Comparison of ENCODE assay signal across 19 mouse cellular contexts in the genomic region with DNA sequence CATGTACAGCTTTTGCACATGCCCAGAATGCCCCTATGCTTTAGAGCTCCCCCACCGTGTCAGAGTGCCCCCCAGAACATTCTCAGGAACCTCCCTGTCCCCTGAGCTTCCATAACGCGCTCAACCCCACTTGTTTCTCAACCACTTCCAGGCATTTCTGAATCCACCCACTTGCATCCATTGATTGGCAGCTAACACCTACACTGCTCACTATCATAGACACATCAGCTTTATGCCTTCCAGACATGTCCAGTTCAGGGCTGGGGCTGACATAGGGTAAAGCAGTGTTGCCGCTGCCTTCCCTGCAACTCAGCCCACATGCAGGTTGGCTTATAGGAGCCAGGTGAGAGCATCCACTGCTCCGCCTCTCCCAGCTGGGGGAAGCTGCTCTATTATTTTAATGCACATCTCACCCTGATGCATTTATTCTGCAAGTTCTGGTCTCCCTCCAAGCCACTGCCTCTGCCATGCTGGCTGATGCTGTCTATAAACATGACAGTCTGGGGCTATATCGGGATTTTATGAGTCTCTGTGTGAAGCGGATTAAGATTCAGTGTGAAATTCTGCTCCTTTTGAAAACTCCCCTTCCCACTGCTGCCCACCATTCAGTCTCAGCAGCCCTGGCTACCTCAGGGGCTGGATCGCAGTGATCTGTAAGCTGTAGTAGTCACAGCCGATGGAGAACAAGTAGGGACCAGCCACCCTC. TPM values are rescaled to one million over a fixed set of nuclear protein-coding genes. Genes with fewer than 3 reads are reported as not detected.
DNase-seq lines count a peak whose midpoint lies in the region; ATAC-seq lines count a peak whose summit lies in the region.
"Had no signal": no experiment of that assay in that cellular context is flagged by ENCODE, and none has a peak within 500 bp of the region (broad histone marks: within the 10 kb centered on the region; RNA-seq: fewer than 3 reads in every experiment).

No protein-coding gene starts in this region.

- H3K4me2 ChIP-seq in midbrain, embryonic 11.5 days: no peak overlapping the region
- no peak overlapping the region for H3K4me2 ChIP-seq in midbrain, embryonic 13.5 days (replicated peaks)
- H3K4me2 ChIP-seq in liver, embryonic 12.5 days: no peak overlapping the region
- H3K4me2 ChIP-seq: heart, embryonic 12.5 days; hindbrain, embryonic 15.5 days; limb, embryonic 12.5 days had no signal

- no peak for ATAC-seq in midbrain, embryonic 11.5 days (ENCODE audit: low FRiP score)
- ATAC-seq in midbrain, embryonic 13.5 days: no peak
- ATAC-seq in liver, embryonic 12.5 days: no peak

- peak; percentile 60 for DNase-seq in midbrain, embryonic 11.5 days (ENCODE audit: low spot score, missing footprints)
- DNase-seq in frontal cortex, postnatal 14 days (ENCODE audit: low spot score in 2 of 2): peak; percentile 47 to 53
- DNase-seq in left cerebral cortex, adult 8-10 months (ENCODE audit: low spot score in 2 of 2): peak; percentile 32 to 76
- peak; percentile 35 for DNase-seq in right cerebral cortex, postnatal 14 days
- DNase-seq in thymus, postnatal 25 days: no peak
- no peak for DNase-seq in lung, postnatal 10 days
- DNase-seq: cerebellum, postnatal 10 days; kidney, adult 11 months; spleen, adult 18-20 months had no signal

- H3K4me3 ChIP-seq in midbrain, embryonic 11.5 days (ENCODE audit: low read depth, low read length): no peak overlapping the region
- no peak overlapping the region for H3K4me3 ChIP-seq in midbrain, embryonic 13.5 days (replicated peaks)
- no peak overlapping the region for H3K4me3 ChIP-seq in liver, embryonic 12.5 days
- H3K4me3 ChIP-seq: heart, embryonic 12.5 days; hindbrain, embryonic 15.5 days; layer of hippocampus, adult 2 months; limb, embryonic 12.5 days had no signal

- no peak overlapping the region for H3K27ac ChIP-seq in midbrain, embryonic 11.5 days (ENCODE audit: low read depth, low read length)
- H3K27ac ChIP-seq in midbrain, embryonic 13.5 days: no peak overlapping the region
- H3K27ac ChIP-seq in liver, embryonic 12.5 days: no peak overlapping the region
- H3K27ac ChIP-seq: hindbrain, embryonic 15.5 days; kidney, postnatal 0 days; layer of hippocampus, adult 2 months; limb, embryonic 12.5 days; liver, embryonic 14.5 days had no signal

- H3K27me3 ChIP-seq in midbrain, embryonic 11.5 days (ENCODE audit: control insufficient read depth, insufficient read depth, low read length): no peaks in the 10 kb centered on the region
- peaks cover 4% of the 10 kb centered on the region; the same call in 1 of the 2 replicates for H3K27me3 ChIP-seq in midbrain, embryonic 13.5 days
- H3K27me3 ChIP-seq in liver, embryonic 12.5 days (replicated peaks): peaks cover 17% of the 10 kb centered on the region; the same call in 1 of the 2 replicates
- H3K27me3 ChIP-seq: hindbrain, embryonic 15.5 days had no signal

- WGBS in midbrain, embryonic 11.5 days: 76% methylated on average over 9 of the region's 9 CpGs
- WGBS in midbrain, embryonic 13.5 days: 76% methylated on average over 9 of the region's 9 CpGs
- 68% methylated on average over 9 of the region's 9 CpGs for WGBS in liver, embryonic 12.5 days (ENCODE audit: insufficient replicate concordance)

- H3K9ac ChIP-seq in midbrain, embryonic 11.5 days (ENCODE audit: low read length): no peak overlapping the region
- H3K9ac ChIP-seq in midbrain, embryonic 13.5 days (replicated peaks): no peak overlapping the region
- no peak overlapping the region for H3K9ac ChIP-seq in liver, embryonic 12.5 days
- H3K9ac ChIP-seq: heart, embryonic 12.5 days; hindbrain, embryonic 15.5 days; limb, embryonic 12.5 days; liver, embryonic 14.5 days had no signal

- H3K9me3 ChIP-seq in midbrain, embryonic 11.5 days (ENCODE audit: control insufficient read depth, low read length): no peaks in the 10 kb centered on the region
- H3K9me3 ChIP-seq in midbrain, embryonic 13.5 days: no peaks in the 10 kb centered on the region
- no peaks in the 10 kb centered on the region for H3K9me3 ChIP-seq in liver, embryonic 12.5 days (replicated peaks)
- H3K9me3 ChIP-seq: heart, embryonic 12.5 days; hindbrain, embryonic 15.5 days; limb, embryonic 12.5 days had no signal

- no peaks in the 10 kb centered on the region for H3K4me1 ChIP-seq in midbrain, embryonic 11.5 days (ENCODE audit: control insufficient read depth, insufficient read depth, low read length)
- H3K4me1 ChIP-seq in midbrain, embryonic 13.5 days (replicated peaks): 0 out of 2 replicates have a peak, but pooled peaks cover 8% of the 10 kb centered on the region
- no peaks in the 10 kb centered on the region for H3K4me1 ChIP-seq in liver, embryonic 12.5 days
- H3K4me1 ChIP-seq: heart, embryonic 12.5 days had no signal

- H3K36me3 ChIP-seq in midbrain, embryonic 11.5 days (ENCODE audit: control insufficient read depth, insufficient read depth, low read length): no peaks in the 10 kb centered on the region
- H3K36me3 ChIP-seq in midbrain, embryonic 13.5 days: no peaks in the 10 kb centered on the region
- no peaks in the 10 kb centered on the region for H3K36me3 ChIP-seq in liver, embryonic 12.5 days
- H3K36me3 ChIP-seq: G1E; heart, embryonic 12.5 days; hindbrain, embryonic 15.5 days; limb, embryonic 12.5 days had no signal

RNA-seq across cellular contexts. Expression of a gene that starts 54.6 kb away (rescaled TPM):
- polyA plus RNA-seq in midbrain, embryonic 11.5 days (2014; fragmentation: Nextera tagmentation; extraction: Ambion mirVana): 0.72 and 1.3 TPM in 2 replicates
- 0.54 and 0.75 TPM in 2 replicates for polyA plus RNA-seq in midbrain, embryonic 13.5 days (2015; fragmentation: Nextera tagmentation; extraction: Ambion mirVana)
- total RNA-seq in left cerebral cortex, adult 8-10 months (2022): 1 to 10 TPM; 4.2 to 6.3 (median 5.0) TPM
- 0.12 and 0.13 TPM in 2 replicates for polyA plus RNA-seq in liver, embryonic 12.5 days (2016; fragmentation: Nextera tagmentation; extraction: Ambion mirVana)
- total RNA-seq: megakaryocyte progenitor cell, adult 5-6 weeks had no signal
- polyA plus RNA-seq: G1E had no signal

Comparison
In these comparisons a context has a peak if more than half of its experiments do, and no peak if none do; other contexts are left out.
1. DNase-seq: peak in midbrain, embryonic 11.5 days (single experiment), frontal cortex, postnatal 14 days (2 of 2), left cerebral cortex, adult 8-10 months (2 of 2) and right cerebral cortex, postnatal 14 days (single experiment); none in thymus, postnatal 25 days (single experiment) and lung, postnatal 10 days (single experiment).